In the genomic region with DNA sequence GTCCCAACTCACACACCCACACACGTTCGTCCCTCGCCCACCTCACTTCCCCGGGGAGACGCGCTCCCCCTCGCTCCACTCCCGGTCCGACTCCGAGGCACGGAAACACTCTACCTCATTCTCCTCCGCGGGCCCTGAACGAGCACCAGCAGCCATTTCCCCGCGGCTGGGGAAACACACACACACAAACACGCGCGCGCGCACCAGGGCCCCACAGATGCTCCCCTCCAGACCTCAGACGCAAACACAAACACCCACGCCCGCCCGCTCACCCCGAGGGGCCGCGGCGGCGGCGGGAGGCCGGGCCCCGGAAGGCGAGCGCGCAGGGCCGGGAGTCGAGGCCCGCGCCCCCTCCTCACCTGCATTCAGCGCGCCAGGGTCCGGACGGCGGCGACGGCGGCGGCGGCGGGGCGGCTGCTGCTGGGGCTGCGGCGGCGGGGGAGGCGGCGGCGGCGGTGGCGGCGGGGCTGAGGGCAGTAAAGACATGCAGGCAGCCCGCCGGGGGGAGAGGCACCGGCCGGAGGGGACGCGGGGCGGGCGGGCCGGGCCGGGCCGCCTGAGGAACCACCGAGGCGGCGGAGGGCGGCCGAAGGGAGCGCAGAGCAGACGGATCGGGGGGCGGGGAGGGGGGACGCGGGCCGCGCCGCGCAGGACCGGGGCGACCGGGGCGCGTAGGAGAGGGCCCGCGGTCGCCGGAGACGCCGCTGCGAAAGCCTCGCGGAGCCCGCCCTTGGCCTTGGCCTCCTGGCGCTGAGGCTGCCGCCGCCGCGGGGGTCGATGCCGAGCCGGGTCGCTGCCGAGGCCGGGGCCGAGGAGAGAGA, we compare ENCODE assay signal across 8 mouse cellular contexts. TPM values are rescaled to one million over a fixed set of nuclear protein-coding genes. Genes with fewer than 3 reads are reported as not detected.
DNase-seq lines count a peak whose midpoint lies in the region; ATAC-seq and TF ChIP-seq lines count a peak whose summit lies in the region.

No protein-coding gene starts in this region.

- peak overlapping the region; percentile 77 for H3K4me2 ChIP-seq in embryonic facial prominence, embryonic 14.5 days (ENCODE audit: low read depth, low read length)
- H3K4me2 ChIP-seq in limb, embryonic 13.5 days (replicated peaks): peak overlapping the region; percentile 83
- peak overlapping the region; percentile 73 for H3K4me2 ChIP-seq in midbrain, embryonic 13.5 days (replicated peaks)

- H3K27me3 ChIP-seq in embryonic facial prominence, embryonic 14.5 days (replicated peaks; ENCODE audit: control insufficient read depth, insufficient read depth, low read length): no peaks in the 10 kb centered on the region
- H3K27me3 ChIP-seq in limb, embryonic 13.5 days: no peaks in the 10 kb centered on the region
- no peaks in the 10 kb centered on the region for H3K27me3 ChIP-seq in midbrain, embryonic 13.5 days
- no peaks in the 10 kb centered on the region for H3K27me3 ChIP-seq in spleen, adult 2 months (ENCODE audit: control insufficient read depth, insufficient read depth, low read length)

- no peak for TF ChIP-seq CTCF in spleen, adult 2 months (IDR thresholded peaks at IDR 0.05; ENCODE audit: extremely low read depth, insufficient read depth, insufficient read length, insufficient replicate concordance)

- DNase-seq in urinary bladder, adult 18-20 months (ENCODE audit: low spot score in 2 of 2): peak; percentile 31 to 55
- no peak for DNase-seq in urinary bladder, postnatal 10 days (ENCODE audit: low spot score)
- DNase-seq in embryonic facial prominence, embryonic 14.5 days (ENCODE audit: low spot score): peak; percentile 39
- peak; percentile 39 to 64 for DNase-seq in heart, adult 9 months (ENCODE audit: low spot score in 2 of 2)
- DNase-seq in kidney, adult 9 months: peak; percentile 53
- DNase-seq in spleen, adult 2 months (ENCODE audit: low read depth in 1 of 2, low spot score in 2 of 2): peak in 1 of 2 experiments; percentile 69

- H3K9me3 ChIP-seq in embryonic facial prominence, embryonic 14.5 days (ENCODE audit: control insufficient read depth, low read length): peaks cover 2% of the 10 kb centered on the region; the same call in 1 of the 2 replicates
- H3K9me3 ChIP-seq in limb, embryonic 13.5 days: peaks cover 4% of the 10 kb centered on the region; the same call in 1 of the 2 replicates
- no peaks in the 10 kb centered on the region for H3K9me3 ChIP-seq in midbrain, embryonic 13.5 days

- no peak; the same call in 1 of the 2 replicates for TF ChIP-seq POLR2A in spleen, adult 2 months (IDR thresholded peaks at IDR 0.05; ENCODE audit: low read depth, low read length)

- no peaks in the 10 kb centered on the region for H3K36me3 ChIP-seq in embryonic facial prominence, embryonic 14.5 days (ENCODE audit: control insufficient read depth, insufficient read depth, low read length)
- no peaks in the 10 kb centered on the region for H3K36me3 ChIP-seq in limb, embryonic 13.5 days
- H3K36me3 ChIP-seq in midbrain, embryonic 13.5 days: no peaks in the 10 kb centered on the region
- no peaks in the 10 kb centered on the region for H3K36me3 ChIP-seq in spleen, adult 2 months (ENCODE audit: control insufficient read depth, insufficient read depth, low read length)

- peak overlapping the region; percentile 94 for H3K4me3 ChIP-seq in embryonic facial prominence, embryonic 14.5 days (ENCODE audit: low read depth, low read length)
- H3K4me3 ChIP-seq in limb, embryonic 13.5 days: peak overlapping the region; percentile 95
- peak overlapping the region; percentile 97 for H3K4me3 ChIP-seq in midbrain, embryonic 13.5 days (replicated peaks)
- H3K4me3 ChIP-seq in spleen, adult 2 months (ENCODE audit: extremely low read depth, insufficient read depth, insufficient read length): peak overlapping the region; percentile 97

- peak; percentile 38 for ATAC-seq in embryonic facial prominence, embryonic 14.5 days (ENCODE audit: low read depth)
- ATAC-seq in limb, embryonic 13.5 days (ENCODE audit: low FRiP score, low read depth): peak; percentile 44
- peak; percentile 77 for ATAC-seq in midbrain, embryonic 13.5 days

- H3K4me1 ChIP-seq in embryonic facial prominence, embryonic 14.5 days (ENCODE audit: control insufficient read depth, insufficient read depth, low read length): peaks cover 9% of the 10 kb centered on the region; the same call in 1 of the 2 replicates
- H3K4me1 ChIP-seq in limb, embryonic 13.5 days: peaks cover 11% of the 10 kb centered on the region
- peaks cover 14% of the 10 kb centered on the region for H3K4me1 ChIP-seq in midbrain, embryonic 13.5 days (replicated peaks)
- H3K4me1 ChIP-seq in spleen, adult 2 months (ENCODE audit: control insufficient read depth, insufficient read depth, insufficient read length): no peaks in the 10 kb centered on the region; the same call in 1 of the 2 replicates

- WGBS in embryonic facial prominence, embryonic 14.5 days: under 1% methylated on average over 59 of the region's 114 CpGs
- under 1% methylated on average over 73 of the region's 114 CpGs for WGBS in limb, embryonic 13.5 days
- WGBS in midbrain, embryonic 13.5 days: under 1% methylated on average over 91 of the region's 114 CpGs
- 1% methylated on average over 93 of the region's 114 CpGs for WGBS in spleen, adult 2 months

- peak overlapping the region; percentile 98 for H3K27ac ChIP-seq in embryonic facial prominence, embryonic 14.5 days (replicated peaks; ENCODE audit: low read depth, low read length)
- peak overlapping the region; percentile 99 for H3K27ac ChIP-seq in limb, embryonic 13.5 days
- H3K27ac ChIP-seq in midbrain, embryonic 13.5 days: peak overlapping the region; percentile 99
- peak overlapping the region; percentile 100 for H3K27ac ChIP-seq in spleen, adult 2 months (ENCODE audit: insufficient read depth, low read length)

- peak overlapping the region; percentile 98 for H3K9ac ChIP-seq in embryonic facial prominence, embryonic 14.5 days (ENCODE audit: low read depth, low read length)
- peak overlapping the region; percentile 98 for H3K9ac ChIP-seq in limb, embryonic 13.5 days
- peak overlapping the region; percentile 96 for H3K9ac ChIP-seq in midbrain, embryonic 13.5 days (replicated peaks)

RNA-seq across cellular contexts. Expression of gene Cnot6l, which starts 2.2 kb away (rescaled TPM):
- polyA plus RNA-seq in embryonic facial prominence, embryonic 14.5 days (2014; fragmentation: Nextera tagmentation; extraction: Ambion mirVana): 25.9 and 30.2 TPM in 2 replicates
- polyA plus RNA-seq in limb, embryonic 13.5 days (2015; fragmentation: Nextera tagmentation; extraction: Ambion mirVana): 23.3 and 26.2 TPM in 2 replicates
- 13.4 and 13.8 TPM in 2 replicates for polyA plus RNA-seq in midbrain, embryonic 13.5 days (2015; fragmentation: Nextera tagmentation; extraction: Ambion mirVana)
- 9.0 and 11.6 TPM in 2 replicates for polyA plus RNA-seq in spleen, adult 2 months (2012; rRNA removed)

RNA-seq across cellular contexts. Expression of gene Mrpl1, which starts 47.5 kb away (rescaled TPM):
- 18.6 and 19.0 TPM in 2 replicates for polyA plus RNA-seq in embryonic facial prominence, embryonic 14.5 days (2014; fragmentation: Nextera tagmentation; extraction: Ambion mirVana)
- 21.4 and 22.2 TPM in 2 replicates for polyA plus RNA-seq in limb, embryonic 13.5 days (2015; fragmentation: Nextera tagmentation; extraction: Ambion mirVana)
- 16.0 and 18.9 TPM in 2 replicates for polyA plus RNA-seq in midbrain, embryonic 13.5 days (2015; fragmentation: Nextera tagmentation; extraction: Ambion mirVana)
- polyA plus RNA-seq in spleen, adult 2 months (2012; rRNA removed): 1.0 and 1.1 TPM in 2 replicates
